ENCODE assay signal across 8 mouse cellular contexts in the genomic region with DNA sequence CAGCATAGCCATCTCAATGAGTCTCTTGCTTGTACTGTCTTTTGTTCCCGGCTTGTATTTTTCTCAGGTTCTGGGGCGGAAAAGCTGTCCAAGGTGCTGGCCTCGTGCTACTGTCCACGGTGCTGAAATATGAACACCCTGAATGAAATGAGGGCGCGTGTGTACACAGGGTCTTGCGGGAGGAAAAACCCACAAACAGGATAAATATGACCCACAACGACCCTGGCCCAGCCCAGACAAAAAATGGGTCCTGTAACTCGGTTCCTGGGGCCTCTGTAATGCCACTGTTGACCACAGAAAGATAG. TPM values are rescaled to one million over a fixed set of nuclear protein-coding genes. Genes with fewer than 3 reads are reported as not detected.
DNase-seq lines count a peak whose midpoint lies in the region; ATAC-seq lines count a peak whose summit lies in the region.

No protein-coding gene starts in this region.

- intact Hi-C loops in left cerebral cortex, postnatal 25 days (cut with DNase I): loop anchor here (2.0 kb wide), 1 partner anchor 18 kb away; no protein-coding TSS in a partner anchor

- no peak overlapping the region for H3K27ac ChIP-seq in neural tube, embryonic 13.5 days (replicated peaks)

- peak overlapping the region; percentile 67 for H3K4me2 ChIP-seq in neural tube, embryonic 13.5 days

- H3K9ac ChIP-seq in neural tube, embryonic 13.5 days: 0 out of 2 replicates have a peak overlapping the region, but pooled peaks have one; percentile 73

- ATAC-seq in CD4-positive, CD25-positive, alpha-beta regulatory T cell, adult 4 months: no peak
- ATAC-seq in neural tube, embryonic 13.5 days (ENCODE audit: low read depth): no peak

- H3K4me1 ChIP-seq in neural tube, embryonic 13.5 days (replicated peaks): peaks cover 37% of the 10 kb centered on the region

- DNase-seq in CD4-positive, CD25-positive, alpha-beta regulatory T cell, adult 2 months (ENCODE audit: low read depth, low spot score): peak; percentile 67
- DNase-seq in thymus, postnatal 14 days: peak; percentile 37
- DNase-seq in thymus, postnatal 10 days (ENCODE audit: low spot score in 2 of 2): no peak
- DNase-seq in kidney, postnatal 4 days: peak; percentile 79 to 80
- DNase-seq in urinary bladder, adult 18-20 months (ENCODE audit: low spot score in 2 of 2): no peak
- no peak for DNase-seq in left cerebral cortex, postnatal 25 days (ENCODE audit: low spot score in 2 of 2)

- peak overlapping the region; percentile 56; the same call in 1 of the 2 replicates for H3K4me3 ChIP-seq in neural tube, embryonic 13.5 days

- H3K27me3 ChIP-seq in neural tube, embryonic 13.5 days: peaks cover 82% of the 10 kb centered on the region

- no peaks in the 10 kb centered on the region for H3K36me3 ChIP-seq in neural tube, embryonic 13.5 days

- WGBS in neural tube, embryonic 13.5 days: 17% methylated on average over 9 of the region's 9 CpGs

- no peaks in the 10 kb centered on the region for H3K9me3 ChIP-seq in neural tube, embryonic 13.5 days

RNA-seq across cellular contexts. Expression of gene Rtbdn, which starts 0.4 kb away (rescaled TPM):
- polyA plus RNA-seq in CD4-positive, CD25-positive, alpha-beta regulatory T cell, adult 4 months (2017; shearing (Covaris generic)): not detected
- polyA plus RNA-seq in neural tube, embryonic 13.5 days (2015; fragmentation: Nextera tagmentation; extraction: Ambion mirVana): 1.4 and 1.6 TPM in 2 replicates
- total RNA-seq in left cerebral cortex, postnatal 25 days (2021): 1 to 10 TPM in 1 of 2 experiments, under 1 TPM in 1; 0.71 to 1.1 TPM

RNA-seq across cellular contexts. Expression of gene Mast1, which starts 10.0 kb away (rescaled TPM):
- 1 to 10 TPM; 1.2 to 1.3 TPM for polyA plus RNA-seq in CD4-positive, CD25-positive, alpha-beta regulatory T cell, adult 4 months (2017; shearing (Covaris generic))
- 62.7 and 70.3 TPM in 2 replicates for polyA plus RNA-seq in neural tube, embryonic 13.5 days (2015; fragmentation: Nextera tagmentation; extraction: Ambion mirVana)
- total RNA-seq in left cerebral cortex, postnatal 25 days (2021): 10 to 100 TPM; 85.7 to 90.3 TPM

RNA-seq across cellular contexts. Expression of gene Gm49661, which starts 22.0 kb away (rescaled TPM):
- not detected for polyA plus RNA-seq in CD4-positive, CD25-positive, alpha-beta regulatory T cell, adult 4 months (2017; shearing (Covaris generic))
- polyA plus RNA-seq in neural tube, embryonic 13.5 days (2015; fragmentation: Nextera tagmentation; extraction: Ambion mirVana): not detected in 2 replicates
- 1 to 10 TPM in 1 of 2 experiments, not detected in 1; 3.5 TPM for total RNA-seq in left cerebral cortex, postnatal 25 days (2021)

RNA-seq across cellular contexts. Expression of gene Prdx2, which starts 22.2 kb away (rescaled TPM):
- polyA plus RNA-seq in CD4-positive, CD25-positive, alpha-beta regulatory T cell, adult 4 months (2017; shearing (Covaris generic)): 100 to 1,000 TPM; 213 to 298 TPM
- polyA plus RNA-seq in neural tube, embryonic 13.5 days (2015; fragmentation: Nextera tagmentation; extraction: Ambion mirVana): 1,236 and 1,369 TPM in 2 replicates
- total RNA-seq in left cerebral cortex, postnatal 25 days (2021): 100 to 1,000 TPM; 340 to 356 TPM

RNA-seq across cellular contexts. Expression of gene Rnaseh2a, which starts 22.4 kb away (rescaled TPM):
- polyA plus RNA-seq in CD4-positive, CD25-positive, alpha-beta regulatory T cell, adult 4 months (2017; shearing (Covaris generic)): 100 to 1,000 TPM in 1 of 2 experiments, 10 to 100 TPM in 1; 78.9 to 109 TPM
- polyA plus RNA-seq in neural tube, embryonic 13.5 days (2015; fragmentation: Nextera tagmentation; extraction: Ambion mirVana): 55.0 and 55.6 TPM in 2 replicates
- total RNA-seq in left cerebral cortex, postnatal 25 days (2021): 10 to 100 TPM; 40.7 to 42.2 TPM

Comparison
In these comparisons a context has a peak if more than half of its experiments do, and no peak if none do; other contexts are left out.
1. DNase-seq: peak in CD4-positive, CD25-positive, alpha-beta regulatory T cell, adult 2 months (single experiment), thymus, postnatal 14 days (single experiment) and kidney, postnatal 4 days (2 of 2); none in thymus, postnatal 10 days (0 of 2), urinary bladder, adult 18-20 months (0 of 2) and left cerebral cortex, postnatal 25 days (0 of 2).
2. RNA of gene Mast1, which starts 10.0 kb away (polyA plus RNA-seq): 62.7 to 70.3 TPM in neural tube, embryonic 13.5 days; 1.2 to 1.3 TPM in CD4-positive, CD25-positive, alpha-beta regulatory T cell, adult 4 months; every median in the first group is over 10 times any median in the second.